In genomic region chr1:57573829-57574228, GRCm38 (mm10) we compare ENCODE assay signal across 16 mouse cellular contexts.
"Had no signal": no experiment of that assay in that cellular context is flagged by ENCODE, and none has a peak within 500 bp of the region (broad histone marks: within the 10 kb centered on the region; RNA-seq: fewer than 3 reads in every experiment).

No protein-coding gene starts in this region.

- ATAC-seq: midbrain, embryonic 15.5 days had no signal

- H3K4me3 ChIP-seq: left cerebral cortex, adult 2 months; liver, embryonic 15.5 days; megakaryocyte, embryonic 14.5 days; midbrain, embryonic 15.5 days; neural tube, embryonic 13.5 days had no signal

- DNase-seq: kidney, postnatal 14 days; lung, adult 2 months; lung, postnatal 10 days; retina, postnatal 1 day; right cerebral cortex, postnatal 4 days; spleen, adult 18-20 months; thymus, adult 18-20 months; thymus, postnatal 14 days had no signal

- H3K27ac ChIP-seq: left cerebral cortex, adult 2 months; liver, embryonic 15.5 days; macrophage; midbrain, embryonic 15.5 days; neural tube, embryonic 13.5 days had no signal

- H3K4me1 ChIP-seq: liver, embryonic 15.5 days; megakaryocyte, embryonic 14.5 days; midbrain, embryonic 15.5 days; neural tube, embryonic 13.5 days had no signal

- H3K36me3 ChIP-seq: liver, embryonic 15.5 days; midbrain, embryonic 15.5 days; neural tube, embryonic 13.5 days had no signal

- H3K4me2 ChIP-seq: liver, embryonic 11.5 days; liver, embryonic 15.5 days; midbrain, embryonic 11.5 days; midbrain, embryonic 15.5 days; neural tube, embryonic 13.5 days had no signal

- H3K9me3 ChIP-seq: liver, embryonic 15.5 days; midbrain, embryonic 15.5 days; neural tube, embryonic 13.5 days had no signal

- H3K27me3 ChIP-seq: liver, embryonic 15.5 days; megakaryocyte, embryonic 14.5 days; midbrain, embryonic 15.5 days; neural tube, embryonic 13.5 days had no signal

- H3K9ac ChIP-seq: liver, embryonic 15.5 days; midbrain, embryonic 15.5 days; neural tube, embryonic 13.5 days had no signal
